Mouse (Mus musculus) cortical plate, adult 2 months (tissue): Measurements from ENCODE around the gene Rbm33. TPM values are rescaled to one million over a fixed set of nuclear protein-coding genes. Genes with fewer than 3 reads are reported as not detected.
A peak's percentile ranks its signal among the peaks of the same experiment; 100 is the strongest.

ENCODE experiments used
- H3K27ac ChIP-seq: fragments of 200-500 bp; 2 replicates; pipeline ENCODE4 v1.5.1; 2012; ENCODE audit warnings: low read length, control low read depth, inconsistent platforms; ENCODE audit not compliant: insufficient read depth
- H3K4me1 ChIP-seq: fragments of 200-500 bp; 2 replicates; pipeline ENCODE4 v1.6.1; 2011; ENCODE audit warnings: low read length; ENCODE audit not compliant: control insufficient read depth, insufficient read depth
- H3K4me3 ChIP-seq: fragments of 200-500 bp; 2 replicates; pipeline ENCODE4 v1.5.1; 2011; ENCODE audit warnings: mild to moderate bottlenecking, low read length, control low read depth; ENCODE audit not compliant: insufficient read depth
- CTCF ChIP-seq: fragments of 200-500 bp; IDR thresholded peaks from 2 replicates; pipeline ENCODE4 v1.5.1; 2011; ENCODE audit warnings: mild to moderate bottlenecking, control low read depth, low read length; ENCODE audit not compliant: insufficient read depth; ENCODE audit errors: extremely low read depth
- POLR2A ChIP-seq: fragments of 200-500 bp; IDR thresholded peaks from 2 replicates; pipeline ENCODE4 v1.6.1; 2011; ENCODE audit warnings: mild to moderate bottlenecking, low read length, control low read depth; ENCODE audit not compliant: insufficient read depth; ENCODE audit errors: extremely low read depth
- polyA plus RNA-seq: library from polyadenylated mRNA; depleted of rRNA; stranded (reverse); fragments of >200 nt; gene quantifications from 2 replicates; pipeline ENCODE4 v1.2.3, GENCODE M21; 2012

Gene Rbm33
- polyA plus RNA-seq, 1 experiment, result 44.0 TPM

DNA sequence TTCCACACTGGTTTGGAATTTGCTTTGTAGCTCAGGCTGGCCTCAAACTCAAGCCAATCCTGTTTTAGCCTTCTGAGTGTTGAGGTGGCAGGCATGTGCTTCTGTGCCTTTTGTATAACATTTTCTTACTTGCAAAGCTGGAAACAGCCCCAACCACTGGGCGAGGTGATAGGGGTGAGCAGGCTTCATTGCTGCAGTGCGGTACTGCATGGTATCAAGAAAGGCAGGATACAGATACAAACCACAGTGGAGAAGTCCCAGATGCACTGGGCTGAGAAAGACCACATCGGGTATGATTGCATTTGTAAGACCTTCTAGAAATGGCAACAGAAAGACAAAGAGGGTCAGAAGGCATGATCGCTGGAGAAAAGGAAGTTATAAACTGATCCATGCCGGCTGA lies 18.8 kb upstream of the Rbm33 start:
- TF ChIP-seq CTCF (no peak), POLR2A (no peak)
- H3K4me1 ChIP-seq, result no peaks in the 10 kb centered on the region
- H3K4me3 ChIP-seq, result no peak overlapping the region
- H3K27ac ChIP-seq, result no peak overlapping the region

DNA sequence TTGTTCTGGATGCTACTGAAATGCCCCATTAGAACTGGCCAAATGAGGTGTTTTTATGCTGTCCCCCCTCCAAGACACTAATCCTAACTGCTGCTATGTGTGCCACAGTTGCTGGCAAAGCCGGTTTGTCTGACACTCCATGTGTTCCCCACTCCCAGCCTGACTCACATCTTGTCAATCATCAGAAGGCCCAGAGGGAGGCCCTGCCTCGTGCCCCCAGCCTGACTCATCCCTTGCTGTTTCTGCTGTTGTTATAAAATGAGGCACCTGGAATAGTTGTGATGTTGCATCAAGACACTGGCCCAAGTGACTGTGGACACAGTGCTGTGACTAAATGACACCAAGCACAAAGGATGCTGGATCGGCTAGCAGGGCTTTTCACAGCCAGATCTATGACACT lies 18.2 kb upstream of the Rbm33 start:
- Histone ChIP-seq H3K4me1 (no peaks in the 10 kb centered on the region), H3K27ac (no peak overlapping the region), H3K4me3 (no peak overlapping the region)
- TF ChIP-seq POLR2A, result no peak
- no peak for TF ChIP-seq CTCF

DNA sequence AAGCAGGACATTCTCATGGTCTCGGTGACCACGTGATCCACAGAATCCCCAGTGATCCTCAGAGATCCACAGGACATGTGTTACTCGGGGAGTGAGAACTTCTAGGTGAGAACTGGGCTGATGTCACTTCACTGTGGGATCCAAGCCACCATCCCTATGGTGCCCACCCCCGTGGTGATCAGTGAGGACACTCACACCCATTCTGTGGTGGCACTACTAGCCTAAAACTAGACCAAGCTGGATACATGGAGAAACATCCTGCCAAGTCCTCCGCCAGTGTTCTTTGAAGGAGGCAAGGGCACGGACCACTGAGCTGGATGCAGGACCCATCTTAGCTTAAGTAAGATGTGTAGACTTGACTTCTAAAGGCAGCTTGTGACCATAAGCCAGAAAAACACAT lies 17.6 kb upstream of the Rbm33 start:
- TF ChIP-seq CTCF (no peak), POLR2A (no peak)
- Histone ChIP-seq H3K4me1 (no peaks in the 10 kb centered on the region), H3K4me3 (no peak overlapping the region), H3K27ac (no peak overlapping the region)

DNA sequence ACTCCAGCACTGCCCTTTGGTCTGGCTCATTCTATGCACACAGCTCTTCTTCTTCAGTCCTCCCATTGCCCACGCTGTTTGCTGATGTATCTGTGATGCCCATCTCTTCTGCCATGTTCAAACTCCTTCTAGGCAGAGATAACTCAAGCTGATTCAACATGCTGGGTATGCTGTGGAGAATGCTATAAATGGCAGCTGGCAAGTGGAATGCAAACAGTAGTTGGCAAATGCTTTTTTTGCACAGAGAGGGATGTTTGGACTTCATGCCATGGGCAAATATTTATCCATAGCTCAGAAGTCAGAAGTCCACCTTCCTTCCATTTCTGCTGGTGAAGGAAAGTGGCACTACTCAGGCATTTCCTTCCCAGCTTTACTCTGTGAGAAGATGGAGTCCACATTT lies 14.2 kb upstream of the Rbm33 start:
- no peaks in the 10 kb centered on the region for H3K4me1 ChIP-seq
- TF ChIP-seq POLR2A (no peak), CTCF (no peak)
- H3K27ac ChIP-seq, result no peak overlapping the region
- no peak overlapping the region for H3K4me3 ChIP-seq

DNA sequence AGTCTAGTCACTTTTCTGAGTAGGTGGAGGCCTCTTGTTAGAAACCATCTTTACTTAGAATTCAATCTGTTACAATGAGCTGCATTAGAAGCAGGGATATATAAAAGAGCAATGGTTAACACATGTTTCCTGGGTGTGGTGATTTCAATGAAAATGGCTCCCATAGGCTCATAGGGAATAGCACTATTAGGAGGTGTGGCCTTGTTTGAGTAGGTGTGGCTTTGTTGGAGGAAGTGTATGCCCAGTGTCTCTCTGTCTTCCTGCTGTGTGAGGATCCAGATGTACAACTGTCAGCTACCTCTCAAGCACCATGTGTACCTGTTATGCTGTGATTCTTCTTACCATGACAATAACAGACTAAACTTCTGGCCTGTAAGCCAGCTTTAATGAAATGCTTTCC lies 12.4 kb upstream of the Rbm33 start:
- no peak overlapping the region for H3K27ac ChIP-seq
- no peaks in the 10 kb centered on the region for H3K4me1 ChIP-seq
- H3K4me3 ChIP-seq, result no peak overlapping the region
- TF ChIP-seq POLR2A (no peak), CTCF (no peak)

DNA sequence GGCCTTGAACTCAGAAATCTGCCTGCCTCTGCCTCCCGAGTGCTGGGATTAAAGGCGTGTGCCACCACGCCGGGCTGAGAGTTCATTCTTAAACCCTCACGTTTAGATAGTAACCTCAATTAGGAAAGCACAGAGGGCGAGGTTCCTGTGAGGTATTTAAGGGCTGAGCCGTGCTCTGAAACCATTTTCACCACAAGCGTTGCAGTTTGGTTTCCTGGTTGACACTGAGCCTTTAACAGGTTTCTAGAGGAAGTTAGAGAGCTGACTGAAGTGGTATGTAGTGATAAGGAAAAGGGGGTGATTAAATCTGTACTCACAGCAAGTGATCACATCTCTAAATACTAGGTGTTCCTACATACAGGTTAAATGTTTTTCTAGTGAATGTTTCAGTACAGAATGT lies 1.4 kb upstream of the Rbm33 start:
- H3K27ac ChIP-seq, result no peak overlapping the region
- H3K4me3 ChIP-seq, result no peak overlapping the region; the same call in 1 of the 2 replicates
- no peak for TF ChIP-seq POLR2A
- TF ChIP-seq CTCF, result no peak
- H3K4me1 ChIP-seq, result peaks cover 2% of the 10 kb centered on the region; the same call in 1 of the 2 replicates

DNA sequence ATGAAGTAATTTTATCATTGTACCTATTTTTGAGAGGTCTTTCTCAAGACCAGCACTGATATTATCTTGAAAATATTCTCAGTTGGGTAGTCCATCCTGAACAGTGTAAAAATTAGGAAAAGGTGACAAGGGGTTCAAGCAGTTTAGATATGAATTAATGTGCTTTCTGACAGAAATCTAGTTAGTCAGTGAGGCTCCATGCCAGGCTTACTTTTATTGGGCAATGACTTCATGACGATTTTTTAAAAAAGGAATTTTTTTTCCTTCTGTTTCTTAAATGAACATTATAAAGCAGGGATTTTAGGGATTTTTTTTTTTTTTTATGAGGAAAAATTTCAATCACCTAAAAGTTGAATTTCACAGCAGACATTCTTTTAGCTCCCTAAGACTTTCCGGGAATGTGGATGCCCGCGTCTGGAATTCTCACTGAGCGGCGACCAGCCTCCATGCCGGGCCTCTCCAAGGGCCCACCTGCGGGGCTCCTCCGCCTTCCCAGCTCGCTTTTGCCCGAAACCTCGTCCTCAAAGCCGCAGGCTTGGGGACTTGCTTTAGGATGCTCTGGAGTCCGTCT lies 685 bp upstream of the Rbm33 start:
- peaks cover 2% of the 10 kb centered on the region; the same call in 1 of the 2 replicates for H3K4me1 ChIP-seq
- peak overlapping the region; percentile 82 for H3K4me3 ChIP-seq
- TF ChIP-seq POLR2A, result no peak
- TF ChIP-seq CTCF, result no peak
- H3K27ac ChIP-seq, result peak overlapping the region; percentile 98

DNA sequence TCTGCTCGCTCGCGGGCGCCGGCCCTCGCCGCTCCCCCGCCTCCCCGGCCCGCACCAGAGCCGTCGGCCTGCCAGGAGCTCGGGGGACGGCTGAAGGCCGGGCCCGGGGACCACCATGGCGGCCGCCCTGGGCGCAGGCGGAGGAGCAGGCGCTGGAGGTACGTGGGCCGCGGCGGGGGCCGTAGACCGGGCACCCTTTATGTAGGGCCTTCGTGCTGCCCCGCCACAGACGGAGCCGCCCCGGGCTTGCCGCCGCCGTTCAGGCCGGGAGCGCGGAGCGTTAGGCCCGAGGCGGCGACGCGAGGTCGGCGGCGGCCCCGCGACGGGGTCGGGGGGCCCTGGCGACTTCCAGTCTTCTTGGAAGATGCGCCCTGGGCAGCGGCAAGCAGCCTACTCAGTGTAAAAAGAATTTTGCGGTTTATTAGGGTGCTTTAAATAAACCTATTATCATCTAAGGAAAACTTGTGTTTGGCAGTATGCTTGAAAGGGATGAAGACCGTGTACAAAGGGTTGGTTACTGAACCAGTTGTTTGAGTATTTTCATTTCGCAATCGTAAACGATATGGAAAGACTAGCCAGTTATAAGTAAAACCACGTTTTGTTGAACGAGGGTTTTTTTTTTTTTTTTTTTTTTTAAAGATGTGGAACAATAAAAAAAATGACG lies 464 bp downstream of the Rbm33 start:
- H3K4me3 ChIP-seq, result peak overlapping the region; percentile 82
- H3K27ac ChIP-seq, result peak overlapping the region; percentile 98
- peaks cover 2% of the 10 kb centered on the region; the same call in 1 of the 2 replicates for H3K4me1 ChIP-seq
- TF ChIP-seq POLR2A, result no peak
- TF ChIP-seq CTCF, result no peak

DNA sequence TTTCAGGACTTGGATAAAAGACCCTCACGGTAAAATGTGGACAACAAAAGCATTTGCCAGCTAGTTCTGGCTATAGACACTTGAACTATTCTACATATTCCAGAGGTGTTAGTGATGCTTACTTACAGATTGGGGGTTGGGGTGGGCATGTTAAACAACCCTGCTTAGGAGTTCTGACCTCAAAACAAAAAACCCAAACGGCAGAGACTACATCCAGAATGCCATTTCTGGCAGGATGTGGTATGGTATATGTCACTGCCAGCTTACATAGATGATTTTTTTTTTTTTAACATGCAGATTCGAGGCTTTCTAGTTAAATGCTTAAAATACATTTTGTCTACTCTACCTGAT lies 971 bp downstream of the Rbm33 start:
- H3K27ac ChIP-seq, result no peak overlapping the region

DNA sequence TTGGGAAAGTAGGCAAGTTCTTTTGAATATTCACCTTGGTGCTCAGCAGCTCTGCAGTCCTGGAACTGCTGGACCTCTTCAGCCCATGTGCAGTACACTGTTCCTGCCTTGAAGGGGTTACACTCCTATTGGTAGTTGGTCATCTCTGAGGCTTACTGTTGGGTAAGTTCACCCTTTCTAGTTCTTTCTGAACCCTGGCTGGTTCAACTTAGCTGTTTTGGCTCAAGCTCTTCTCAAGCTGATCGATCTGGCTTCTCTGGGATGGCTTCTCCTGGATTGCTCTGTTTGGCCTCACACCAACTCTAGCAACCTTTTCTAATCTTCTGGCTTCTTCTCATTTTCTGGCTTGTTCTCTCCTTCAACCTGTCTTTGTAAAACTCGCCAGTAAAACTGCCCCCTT lies 1.8 kb downstream of the Rbm33 start:
- H3K4me1 ChIP-seq, result peaks cover 2% of the 10 kb centered on the region; the same call in 1 of the 2 replicates
- no peak overlapping the region for H3K27ac ChIP-seq
- TF ChIP-seq POLR2A, result no peak
- TF ChIP-seq CTCF, result no peak
- 0 out of 2 replicates have a peak overlapping the region, but pooled peaks have one; percentile 82 for H3K4me3 ChIP-seq

More for the DNA sequence above, 971 bp downstream of the Rbm33 start:
- H3K4me1 ChIP-seq, result peaks cover 2% of the 10 kb centered on the region; the same call in 1 of the 2 replicates
- TF ChIP-seq POLR2A (no peak), CTCF (no peak)
- H3K4me3 ChIP-seq, result peak overlapping the region; percentile 82
